Mouse (Mus musculus): Measurements from ENCODE around the gene Pgf.

Pgf gene

DNA sequence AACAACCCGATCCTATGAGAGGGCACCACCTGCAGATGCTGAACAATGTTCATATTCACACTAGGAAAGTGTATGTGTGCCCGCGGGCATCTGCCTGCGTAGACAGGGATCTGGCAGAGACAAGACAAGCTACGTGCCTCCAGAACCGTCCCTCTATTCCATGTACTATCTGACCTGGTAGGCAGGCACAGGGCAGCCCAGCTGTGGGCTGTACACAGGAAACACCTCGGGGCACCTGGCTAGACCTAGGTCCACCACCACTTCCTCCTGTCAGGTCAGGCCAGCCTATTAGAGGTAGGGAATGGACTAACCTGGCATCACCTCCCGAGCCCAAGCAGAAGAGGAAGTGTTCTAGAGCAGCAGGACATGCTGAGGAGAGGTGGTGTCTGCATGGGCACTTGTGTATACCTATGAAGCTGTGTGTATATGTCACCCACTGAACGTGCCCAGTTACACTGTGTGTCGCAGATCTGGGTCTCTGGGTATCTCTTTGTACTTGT, at the start of gene Pgf:
Gene Pgf (minus strand): TSS at position 51 of the 500 bp plus-strand sequence.
- DNase-seq, result no peak

DNA sequence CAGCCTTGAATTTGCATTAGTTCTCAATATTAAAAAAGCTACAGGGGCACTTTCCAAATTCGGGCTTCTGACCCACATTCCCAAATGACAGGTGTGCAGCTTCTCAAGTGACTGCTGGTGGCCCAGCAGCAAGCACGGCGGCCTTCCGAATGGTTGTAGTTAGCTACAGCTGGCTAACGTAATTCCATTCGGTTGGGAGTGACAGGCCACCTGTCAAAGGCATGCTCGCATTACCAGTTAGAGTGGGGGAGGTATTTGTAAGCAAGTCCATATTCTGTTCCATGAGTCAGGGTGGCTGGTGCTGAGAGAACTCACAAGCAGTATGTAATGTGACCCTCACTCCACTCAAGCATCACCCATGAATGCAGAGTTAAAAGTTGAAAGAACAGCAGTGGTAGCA, 49.6 kb upstream of the Pgf start:
- DNase-seq, result no peak

DNA sequence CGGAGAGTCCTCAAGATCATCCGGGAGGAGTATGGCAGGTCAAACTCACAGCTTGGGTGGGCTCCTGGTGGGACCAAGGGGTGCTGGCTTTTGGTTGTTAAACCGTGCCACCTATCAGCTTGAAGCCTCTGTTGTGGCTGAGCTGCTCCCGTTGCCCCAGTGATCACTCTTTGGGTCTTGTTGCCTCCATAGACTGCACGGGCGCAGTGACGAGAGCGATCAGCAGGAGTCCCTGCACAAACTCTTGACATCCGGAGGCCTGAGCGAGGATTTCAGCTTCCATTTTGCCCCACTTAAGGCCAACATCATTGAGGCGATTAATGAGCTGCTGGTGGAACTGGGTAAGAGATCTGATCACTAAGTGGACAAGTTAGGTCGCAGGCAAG, 42.3 kb upstream of the Pgf start:
- DNase-seq, result no peak

DNA sequence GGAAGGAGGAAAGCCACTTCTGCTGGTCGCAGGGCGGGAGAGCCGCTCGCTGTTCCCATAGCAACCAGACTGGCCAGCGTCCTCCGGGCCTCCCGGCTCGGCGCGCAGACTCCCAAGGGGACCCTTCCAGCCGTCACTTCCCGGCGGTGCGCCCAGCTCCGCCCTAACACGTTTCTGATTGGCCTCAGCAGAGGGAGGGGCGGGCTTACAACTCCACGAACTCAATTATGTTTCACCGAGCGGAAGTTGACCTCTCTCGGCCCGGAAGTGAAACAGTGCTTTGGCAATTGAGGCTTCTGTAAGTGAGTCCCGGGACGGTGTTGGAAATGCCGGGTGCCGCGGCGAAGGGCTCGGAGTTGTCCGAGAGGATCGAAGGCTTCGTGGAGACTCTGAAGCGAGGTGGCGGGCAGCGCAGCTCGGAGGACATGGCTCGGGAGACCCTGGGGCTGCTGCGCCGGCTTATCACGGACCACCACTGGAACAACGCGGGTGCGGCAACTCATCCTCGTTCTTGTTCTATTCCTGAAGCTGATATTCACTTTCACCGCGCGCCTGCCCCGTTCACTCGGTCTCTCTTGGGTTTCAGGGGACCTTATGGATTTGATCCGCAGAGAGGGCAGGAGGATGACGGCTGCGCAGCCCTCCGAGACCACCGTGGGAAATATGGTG, 41.8 kb upstream of the Pgf start, which contains the start of gene Eif2b2:
Gene Eif2b2 (plus strand): TSS at position 246 of the 669 bp plus-strand sequence.
- peak; percentile 99 for DNase-seq

DNA sequence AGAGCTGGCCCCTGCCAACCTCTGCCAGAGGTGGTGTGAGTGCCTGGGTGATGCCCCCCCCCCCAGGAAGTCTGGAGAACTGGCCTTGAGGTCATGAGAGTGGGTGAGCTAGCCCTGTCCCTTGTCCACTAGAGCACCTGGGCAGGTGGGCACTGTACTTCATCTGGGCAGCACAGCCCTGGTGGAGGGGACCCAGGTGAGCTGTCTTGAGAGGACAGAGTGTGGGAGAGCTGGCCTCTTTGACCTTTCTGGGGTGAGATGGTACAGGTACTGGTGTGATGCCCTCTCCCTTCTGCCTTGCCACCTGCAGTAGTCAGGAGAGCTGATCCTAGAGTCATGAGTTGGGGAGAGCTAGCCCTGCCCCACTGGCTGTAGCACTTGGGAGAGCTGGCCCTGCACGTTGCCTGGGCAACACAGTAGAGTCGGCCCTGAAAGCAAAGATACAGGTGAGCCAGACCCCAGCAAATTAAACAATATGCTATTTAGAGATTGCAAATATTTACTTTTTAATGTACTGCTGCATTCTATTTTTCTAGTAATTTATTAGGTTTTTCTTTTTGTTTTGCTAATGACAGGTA, 40.2 kb upstream of the Pgf start:
- no peak for DNase-seq

DNA sequence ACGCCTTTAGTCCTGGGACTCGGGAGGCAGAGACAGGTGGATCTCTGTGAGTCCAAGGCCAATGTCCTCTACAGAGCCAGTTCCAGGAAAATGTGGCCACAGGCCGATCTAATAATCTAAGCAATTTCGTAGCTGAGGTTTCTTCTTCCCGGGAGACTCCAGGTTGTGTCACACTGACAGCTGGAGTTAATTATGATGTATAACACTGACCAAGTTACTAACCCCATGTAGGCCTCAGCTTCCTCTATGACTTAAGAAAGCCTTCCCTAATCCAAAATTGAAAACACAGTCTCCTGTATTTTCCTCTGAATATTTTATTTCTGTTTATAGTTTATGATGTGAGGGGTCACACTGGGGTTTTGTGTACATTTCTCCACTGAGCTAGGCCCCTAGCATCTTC, 37.4 kb upstream of the Pgf start:
- DNase-seq, result no peak

DNA sequence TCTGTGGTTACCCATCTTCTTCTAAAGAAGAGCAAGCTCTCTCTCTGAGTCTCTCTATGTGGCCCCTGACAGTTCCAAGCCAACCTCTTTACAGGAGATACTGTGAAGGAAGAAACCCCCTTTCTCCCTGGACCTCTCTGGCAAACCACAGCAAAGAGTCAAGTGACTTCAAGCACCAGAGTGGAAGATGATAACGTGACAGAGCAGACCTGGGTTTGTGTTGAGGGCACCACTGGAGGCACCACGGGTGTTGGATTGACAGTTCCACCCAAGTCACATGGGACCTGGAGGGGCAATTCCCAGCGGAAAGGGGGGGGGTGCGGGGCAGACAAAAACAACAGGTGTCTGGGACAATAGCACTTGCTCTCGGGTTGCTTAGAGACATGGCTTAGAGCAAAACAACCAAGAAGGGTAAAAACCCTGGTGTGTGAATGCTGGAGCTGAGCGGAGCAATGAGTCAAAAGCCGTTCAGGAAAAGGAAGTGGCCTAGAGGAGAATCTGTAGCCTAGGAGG, 31.2 kb upstream of the Pgf start:
- no peak for DNase-seq

DNA sequence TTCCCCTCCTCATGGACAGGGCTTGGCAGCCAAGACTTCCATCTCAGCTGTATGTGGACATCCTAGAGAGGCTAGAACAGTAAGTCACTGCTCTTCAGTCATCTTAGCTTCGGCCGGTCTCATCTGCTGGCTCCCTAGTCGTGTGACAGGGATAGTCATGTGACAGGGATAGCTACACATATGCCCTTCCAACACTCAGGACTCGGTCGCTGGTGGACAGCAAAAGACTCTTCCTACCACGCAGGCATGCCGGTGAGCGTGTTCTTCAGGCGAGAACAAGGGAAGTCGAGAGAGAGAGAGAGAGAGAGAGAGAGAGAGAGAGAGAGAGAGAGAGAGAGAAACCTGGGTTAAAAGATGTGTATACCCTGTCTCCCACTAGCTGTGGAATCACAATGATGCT, 27.8 kb upstream of the Pgf start:
- no peak for DNase-seq

DNA sequence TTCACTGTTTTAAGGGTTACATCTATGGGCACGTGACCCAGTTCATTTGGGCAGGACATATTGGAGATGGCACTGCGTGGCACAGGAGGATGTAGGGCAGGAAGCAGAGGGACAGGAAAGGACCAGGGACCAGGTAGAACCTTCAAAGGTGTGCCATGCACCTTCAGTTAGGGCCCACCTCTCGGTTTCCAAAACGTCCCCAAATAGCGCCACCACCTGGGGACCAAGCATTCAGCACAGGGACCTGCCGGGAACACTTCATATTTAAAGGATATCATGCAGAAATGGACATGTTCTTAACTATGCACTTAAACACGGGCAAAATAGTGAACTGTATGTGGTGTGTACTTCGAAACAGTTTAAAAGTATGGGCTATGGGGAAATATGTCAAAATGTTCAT, 26.5 kb upstream of the Pgf start:
- DNase-seq, result no peak

DNA sequence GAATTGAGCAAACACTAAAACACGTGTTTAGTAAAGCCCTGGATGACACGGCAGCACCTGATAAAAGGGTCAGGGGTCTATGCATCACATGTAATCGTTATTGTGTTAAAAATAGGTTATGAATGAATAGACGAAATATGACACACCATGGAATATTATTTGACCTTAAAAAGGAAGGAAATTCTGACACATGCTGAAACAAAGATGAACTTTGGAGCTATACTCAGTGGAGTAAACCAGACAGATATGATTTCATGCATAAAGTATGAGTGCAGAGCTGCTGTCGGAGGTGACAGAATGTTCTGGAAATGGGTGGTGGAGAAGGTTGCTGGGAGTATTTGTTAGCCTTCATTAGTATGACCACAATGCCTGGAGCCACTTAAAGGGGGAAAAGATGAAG, 26.1 kb upstream of the Pgf start:
- no peak for DNase-seq

DNA sequence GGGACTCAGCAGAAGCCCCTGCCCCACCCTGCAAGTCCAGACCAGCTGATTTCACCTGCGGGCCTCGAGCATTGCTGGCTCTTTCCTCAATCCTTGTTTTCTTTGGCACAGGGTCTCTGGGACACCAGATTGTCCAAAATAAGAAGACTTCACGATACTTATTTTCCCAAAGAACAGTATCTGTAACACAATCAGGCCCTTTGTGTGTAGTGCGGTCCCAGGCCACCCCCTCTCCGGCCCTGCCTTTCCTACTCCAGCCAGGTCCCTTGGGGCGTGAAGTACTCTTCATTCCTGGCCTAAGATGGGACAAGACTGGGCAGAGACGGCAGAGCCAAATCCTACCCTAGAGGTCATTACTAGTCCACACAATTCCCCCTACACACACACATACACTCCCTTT, 24.6 kb upstream of the Pgf start:
- no peak for DNase-seq

DNA sequence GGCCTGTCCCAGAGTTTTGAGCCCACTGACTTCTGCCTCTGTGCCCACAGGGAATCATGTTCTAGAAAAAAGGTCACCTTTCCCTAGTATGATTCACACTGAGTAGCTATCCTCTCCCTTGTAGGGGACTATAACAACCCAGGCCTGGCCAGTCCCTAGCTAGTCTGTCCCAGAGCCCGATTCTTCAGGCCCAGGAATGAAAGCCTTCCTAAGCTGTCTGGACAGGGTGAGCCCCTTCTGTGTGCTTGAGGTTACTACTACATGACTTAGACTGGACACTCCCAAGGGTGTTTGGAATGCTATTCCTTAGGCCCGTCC, 24.2 kb upstream of the Pgf start:
- no peak for DNase-seq

DNA sequence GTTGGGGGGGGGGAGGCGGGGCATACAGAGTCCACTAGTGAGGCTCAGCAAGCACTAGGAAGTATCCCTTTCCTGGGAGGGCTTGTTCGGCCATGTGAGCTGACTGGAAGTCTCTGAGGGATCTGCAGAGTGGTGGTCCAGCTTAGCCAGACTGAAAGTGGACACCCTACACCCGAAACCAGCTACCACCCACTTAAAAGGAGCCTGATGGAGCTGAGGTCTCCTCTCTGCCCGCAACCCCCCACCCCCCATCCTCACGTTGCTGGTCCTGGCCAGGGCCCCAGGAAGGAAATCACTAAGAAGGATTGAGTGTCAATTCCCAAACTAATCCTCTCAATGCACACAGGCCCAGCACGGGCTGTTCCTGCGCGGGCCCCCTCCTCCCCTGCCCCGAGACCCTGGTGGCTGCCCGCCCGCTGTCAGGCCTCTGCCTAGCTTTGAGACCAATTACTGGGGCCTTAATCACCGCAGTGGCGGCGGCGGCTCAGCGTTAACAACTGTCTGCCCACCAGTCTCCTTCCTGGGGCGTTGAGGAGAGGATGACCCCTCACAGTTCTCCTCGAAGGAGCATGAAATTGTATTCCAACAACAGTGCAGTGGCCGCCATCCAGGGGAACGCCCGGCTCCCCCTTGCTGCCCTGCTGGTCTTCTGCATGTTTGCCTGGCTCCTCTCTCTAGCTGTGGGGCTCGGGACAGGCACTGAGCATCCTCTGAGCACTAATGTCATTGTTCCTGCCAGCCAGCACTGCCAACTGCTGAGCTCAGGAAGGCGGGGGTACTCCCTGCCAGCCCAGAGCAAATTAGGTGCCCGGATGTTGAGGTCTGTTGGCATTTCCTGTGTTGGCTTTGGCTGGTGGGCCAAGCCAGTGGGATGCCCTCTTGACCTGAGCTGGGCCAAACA, 23.6 kb upstream of the Pgf start:
- peak; percentile 37 to 52 for DNase-seq

DNA sequence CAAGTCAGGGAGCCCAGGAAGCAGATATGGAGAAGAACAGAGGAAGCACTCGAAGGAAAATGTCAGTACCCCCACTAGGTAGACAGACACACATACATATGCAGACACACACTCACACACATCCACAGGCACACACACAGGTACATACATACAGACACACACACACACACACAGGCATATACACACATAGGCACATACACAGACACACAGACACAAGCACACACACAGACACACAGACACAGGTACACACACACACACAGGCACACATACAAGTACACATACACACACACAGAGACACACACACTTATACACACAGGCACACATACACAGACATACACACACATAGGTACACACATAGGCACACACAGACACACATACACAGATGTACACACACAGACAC, 22.4 kb upstream of the Pgf start:
- DNase-seq, result no peak

DNA sequence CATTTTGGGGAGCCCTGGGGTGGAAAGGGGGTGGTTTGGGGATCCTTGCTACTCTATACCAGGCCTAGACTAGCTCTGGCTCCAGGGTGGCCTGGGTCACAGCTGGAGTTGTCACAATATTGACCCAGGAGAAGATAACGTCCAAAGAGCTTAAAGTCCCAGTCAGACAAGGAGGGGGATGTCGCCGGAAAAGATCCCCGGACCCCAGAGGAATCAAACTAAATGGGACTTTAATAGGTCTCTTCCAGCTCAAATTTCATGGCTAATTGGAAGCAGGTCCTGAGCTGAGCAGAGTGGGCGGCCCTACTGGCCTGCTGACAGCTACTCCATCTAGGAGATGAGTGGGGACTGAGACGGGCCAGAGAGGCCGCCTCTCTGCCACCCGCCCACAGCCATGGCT, 20.3 kb upstream of the Pgf start:
- DNase-seq, result no peak

DNA sequence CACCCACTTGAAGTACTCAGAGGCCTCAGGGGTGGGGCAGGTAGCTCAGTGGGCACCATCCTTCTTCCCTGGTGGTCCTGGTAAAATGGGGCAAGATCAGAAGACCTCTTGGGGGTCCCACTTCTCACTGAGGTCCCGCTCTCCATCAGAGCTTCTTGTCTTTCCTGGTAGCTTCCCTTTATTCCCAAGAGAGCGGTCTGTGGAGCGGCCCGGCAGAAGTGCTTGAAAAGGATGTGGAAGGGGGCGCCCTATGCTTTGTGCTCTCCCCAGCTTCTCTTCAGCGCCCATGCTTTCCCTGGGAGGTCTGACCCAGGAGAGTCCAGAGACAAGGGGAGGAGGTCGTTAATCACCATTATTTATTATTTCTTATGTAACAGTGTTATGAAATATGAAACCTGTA, 19.8 kb upstream of the Pgf start:
- no peak for DNase-seq

DNA sequence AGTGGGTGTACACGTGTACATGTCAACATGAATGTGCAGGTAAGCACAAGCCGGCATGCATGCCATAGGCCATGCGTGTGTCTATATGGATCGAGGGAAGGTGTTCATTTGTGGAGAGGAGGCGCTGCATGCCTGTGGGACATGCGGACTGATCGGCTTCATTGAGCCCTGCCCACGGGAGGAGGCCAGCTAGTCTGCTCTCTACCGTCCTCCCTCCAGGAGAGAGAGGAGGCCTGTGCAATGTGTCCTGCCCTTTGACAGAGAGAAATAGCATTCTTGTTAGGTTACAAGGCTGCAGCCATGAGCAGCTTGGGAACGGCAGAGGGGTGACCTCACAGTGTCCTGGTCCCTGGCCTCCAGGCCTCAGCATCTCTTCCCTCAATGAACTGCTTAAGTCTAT, 18.6 kb upstream of the Pgf start:
- no peak for DNase-seq

DNA sequence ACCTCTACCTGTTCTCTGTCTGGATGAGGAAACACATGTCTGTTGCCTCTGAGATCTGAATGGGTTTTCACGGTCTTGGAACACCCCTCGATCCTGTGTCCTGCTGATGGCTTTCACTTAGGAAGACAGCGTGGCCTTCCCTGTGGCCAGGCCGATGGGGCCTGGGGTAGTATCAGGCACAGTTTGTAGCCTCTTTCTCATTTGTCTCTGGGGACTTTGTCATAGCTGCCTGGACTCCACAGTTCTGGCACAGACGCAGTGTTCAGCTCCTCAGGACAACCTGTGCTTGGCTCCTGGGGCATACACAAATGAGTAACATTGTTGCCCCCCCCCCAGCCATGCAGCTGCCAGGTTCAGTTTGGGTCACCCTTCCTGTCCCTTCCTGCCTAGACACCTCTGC, 17.5 kb upstream of the Pgf start:
- no peak for DNase-seq

DNA sequence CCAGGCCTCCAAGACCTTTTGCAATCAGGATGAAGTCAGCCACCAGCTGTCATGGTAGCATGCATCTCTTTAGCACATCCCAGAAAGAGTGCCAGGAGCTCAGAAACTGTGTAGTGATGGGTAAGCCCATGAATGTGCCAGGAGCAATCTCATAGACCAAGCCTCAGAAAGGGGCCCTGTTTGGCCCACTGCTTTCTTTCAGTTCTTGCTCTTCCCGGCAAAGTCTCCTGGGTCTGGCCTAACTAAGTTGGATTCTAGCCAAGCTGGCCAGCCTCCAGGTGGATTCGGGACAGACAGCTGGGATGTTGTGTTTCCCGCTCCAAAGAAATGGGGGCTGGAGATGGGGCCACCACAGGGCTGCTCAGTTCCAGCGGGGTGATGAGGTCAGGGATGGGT, 17.0 kb upstream of the Pgf start:
- peak; percentile 59 to 64 for DNase-seq

DNA sequence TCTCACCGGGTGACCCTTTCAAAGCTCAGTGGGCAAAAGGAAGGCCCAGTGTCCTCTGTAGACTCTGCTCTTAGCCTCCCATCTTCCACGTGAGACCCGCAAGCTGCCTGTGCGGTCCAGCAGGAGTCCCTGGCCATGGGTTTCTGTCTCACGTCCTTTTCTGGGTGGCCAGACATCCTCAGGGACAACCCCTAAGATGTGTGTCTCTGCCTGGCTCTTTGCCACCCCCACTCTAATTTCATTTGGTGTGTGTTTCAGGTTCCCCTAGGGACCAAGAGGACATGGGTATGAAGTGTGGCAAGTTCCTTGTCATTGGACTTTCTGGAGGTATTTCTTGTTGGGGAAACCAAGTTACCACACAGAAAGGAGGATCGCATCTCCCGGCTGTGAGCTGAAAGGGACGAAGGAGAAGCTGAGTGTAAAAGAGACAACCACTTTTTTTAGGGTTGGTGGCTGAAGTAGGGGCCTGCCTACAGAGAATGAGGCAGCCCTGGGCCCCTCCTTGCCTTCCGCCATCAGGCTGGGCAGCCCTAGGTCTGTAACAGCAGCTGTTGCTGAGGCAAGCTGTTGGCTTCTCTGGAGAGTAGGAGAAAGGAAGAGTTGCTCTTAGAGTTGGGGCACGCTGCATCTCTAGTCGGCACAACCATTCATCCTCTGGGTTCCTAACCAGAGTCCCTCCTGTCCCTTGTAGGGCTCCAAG, 16.5 kb upstream of the Pgf start:
- DNase-seq, result no peak

DNA sequence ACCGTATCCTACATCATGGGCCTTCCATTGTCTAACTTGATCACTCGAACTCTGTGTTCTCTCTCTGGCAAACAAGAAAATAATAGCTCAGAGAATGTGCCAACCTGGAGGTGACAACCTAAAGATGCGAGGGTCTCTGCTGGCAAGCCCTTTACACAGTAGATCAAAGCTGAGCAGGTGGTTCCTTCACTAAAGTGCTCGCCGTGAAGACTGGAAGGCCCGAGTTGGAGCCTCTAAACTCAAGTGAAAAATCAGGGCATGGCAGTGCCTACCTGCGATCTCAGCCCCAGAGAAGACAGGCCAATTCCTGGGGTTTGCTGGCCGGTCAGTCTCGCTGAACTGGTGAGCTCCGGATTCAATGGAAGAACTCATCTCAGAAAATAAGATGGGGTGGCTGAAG, 15.6 kb upstream of the Pgf start:
- no peak for DNase-seq

DNA sequence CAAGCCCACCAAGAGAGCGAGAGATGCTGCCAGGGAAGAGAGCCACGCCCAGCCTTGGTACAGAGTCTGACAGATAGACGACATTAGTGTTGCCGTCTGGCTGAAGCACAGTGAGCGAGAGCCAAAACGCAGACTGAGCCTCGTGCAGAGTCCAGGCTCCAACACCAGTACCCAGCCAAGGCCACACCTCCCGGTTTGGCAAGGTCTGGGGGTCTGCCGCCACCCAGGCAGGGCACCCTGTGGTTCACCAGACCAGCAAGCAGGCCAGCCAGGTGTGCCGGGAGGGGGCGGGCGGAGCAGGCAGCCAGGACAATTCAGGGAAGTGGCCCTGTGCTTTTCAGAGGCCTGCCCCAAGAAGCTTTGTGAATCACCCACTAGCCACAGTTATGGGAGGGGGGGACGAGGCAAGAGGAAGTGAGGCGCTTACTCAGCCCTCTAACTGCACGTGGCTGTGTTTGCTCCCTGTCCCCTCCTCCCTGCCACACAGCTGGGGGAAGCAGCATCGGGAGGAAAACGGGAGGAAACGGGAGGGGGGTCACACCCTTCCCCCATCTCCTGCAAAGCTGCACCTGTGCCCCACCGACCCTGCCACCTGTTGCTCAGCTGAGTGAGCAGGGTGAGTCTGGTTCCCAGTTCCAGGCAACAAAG, 15.0 kb upstream of the Pgf start:
- peak; percentile 34 to 43 for DNase-seq

DNA sequence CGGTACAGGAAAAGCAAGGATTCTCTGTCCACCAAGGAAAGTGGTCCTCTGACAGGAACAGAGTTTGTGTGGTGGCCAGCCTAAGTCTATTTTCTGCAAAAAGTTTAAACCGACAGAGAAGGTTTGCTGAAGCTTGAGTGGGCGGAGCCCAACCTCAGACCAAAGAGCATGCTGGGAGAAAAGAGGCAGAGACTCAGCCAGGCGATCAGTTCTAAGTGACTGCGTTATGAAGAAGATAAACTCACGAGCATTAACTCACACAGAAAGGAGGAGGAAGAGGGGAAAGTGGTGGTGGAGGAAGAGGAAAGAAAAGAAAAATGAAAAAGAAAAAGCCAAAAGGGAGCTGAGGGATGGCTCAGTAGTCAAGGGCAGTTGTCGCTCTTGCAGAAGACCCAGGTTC, 12.7 kb upstream of the Pgf start:
- no peak for DNase-seq
